Mouse (Mus musculus) fat pad, adult 2 months (tissue): ENCODE data around the gene Calcoco2.
"Not testable (repeated sequence)": the region's sequence is repeated elsewhere in the genome, so short reads cannot be mapped to it uniquely, and the experiment has no call there.

Source experiments
- DNase-seq: peaks from one replicate; pipeline ENCODE4 v3.0.0-alpha.2; 2011; ENCODE audit warnings: low read depth, low spot score; ENCODE audit errors: extremely low read depth

Gene Calcoco2

DNA sequence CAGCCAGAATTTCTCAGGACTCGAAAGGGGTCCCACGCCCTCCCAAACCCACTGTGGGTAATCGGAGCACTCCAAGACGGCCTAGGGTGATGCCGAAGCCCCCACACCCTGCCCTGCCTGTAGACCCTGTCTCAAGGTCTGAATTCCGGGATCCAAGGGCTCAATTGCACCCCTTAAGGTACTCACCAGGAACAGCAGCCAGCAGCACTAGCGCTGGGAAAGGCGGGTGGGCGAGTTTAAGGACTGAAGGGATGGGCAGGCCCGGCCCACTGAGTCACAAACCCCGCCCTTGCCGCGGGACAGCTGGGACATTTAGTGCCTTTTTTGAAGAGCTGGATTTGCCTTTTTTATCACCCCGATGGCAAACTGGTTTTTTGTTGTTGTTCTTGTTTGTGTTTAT, at the start of gene Calcoco2:
Calcoco2 (minus strand) TSS at position 214 of the 400 bp plus-strand sequence.
- no peak for DNase-seq

DNA sequence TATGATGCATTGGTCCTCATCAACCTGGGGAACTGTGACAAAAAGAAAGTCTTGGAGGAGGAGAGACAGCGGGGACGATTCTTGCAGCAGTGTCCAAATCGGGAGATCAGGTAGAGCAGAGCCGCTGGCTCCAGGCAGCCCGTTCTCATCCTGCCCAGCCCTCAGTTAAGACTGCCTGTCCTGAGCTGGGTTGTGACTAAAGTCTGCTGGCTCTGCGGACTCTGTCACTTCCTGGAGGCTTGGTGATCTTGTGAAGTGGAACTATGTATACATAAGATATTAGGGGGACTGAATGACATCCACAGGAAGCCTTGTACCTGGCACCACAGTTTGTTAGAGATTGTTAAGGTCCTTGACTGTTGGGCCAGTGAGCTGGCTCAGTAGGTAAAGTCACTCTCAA, 35.7 kb upstream of the Calcoco2 start:
- no peak for DNase-seq

DNA sequence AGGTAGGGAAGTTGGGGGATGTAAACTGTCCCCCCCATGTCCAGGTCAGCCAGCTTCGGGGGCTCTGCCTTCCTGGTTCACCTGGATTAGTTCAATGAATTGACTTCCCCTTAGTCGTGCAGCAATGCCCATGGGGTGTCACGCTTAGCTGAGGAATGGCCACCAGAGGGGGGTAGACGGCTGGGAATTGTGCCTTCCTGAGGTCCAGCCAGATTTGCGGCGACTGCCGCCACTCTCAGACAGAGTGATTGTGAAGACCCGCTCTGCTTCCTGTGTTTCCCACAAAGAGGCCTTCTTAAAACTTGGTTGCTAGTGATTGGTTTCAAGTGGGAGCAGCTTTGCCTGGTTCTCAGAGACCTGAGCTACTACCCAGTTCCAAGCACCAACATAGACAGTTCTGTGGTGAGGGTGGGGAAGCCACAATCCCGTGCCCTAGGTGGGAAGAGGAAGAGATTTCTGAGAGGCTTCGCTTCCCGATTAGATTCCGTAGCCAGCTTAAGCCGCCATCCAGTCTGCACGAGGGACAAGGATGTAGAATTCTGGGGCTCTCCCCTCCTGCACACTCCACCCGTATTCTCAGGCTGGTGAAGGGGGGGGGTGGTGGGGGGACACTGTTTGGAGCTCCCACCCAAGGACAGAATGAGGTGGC, 34.0 kb upstream of the Calcoco2 start:
- DNase-seq: no peak

DNA sequence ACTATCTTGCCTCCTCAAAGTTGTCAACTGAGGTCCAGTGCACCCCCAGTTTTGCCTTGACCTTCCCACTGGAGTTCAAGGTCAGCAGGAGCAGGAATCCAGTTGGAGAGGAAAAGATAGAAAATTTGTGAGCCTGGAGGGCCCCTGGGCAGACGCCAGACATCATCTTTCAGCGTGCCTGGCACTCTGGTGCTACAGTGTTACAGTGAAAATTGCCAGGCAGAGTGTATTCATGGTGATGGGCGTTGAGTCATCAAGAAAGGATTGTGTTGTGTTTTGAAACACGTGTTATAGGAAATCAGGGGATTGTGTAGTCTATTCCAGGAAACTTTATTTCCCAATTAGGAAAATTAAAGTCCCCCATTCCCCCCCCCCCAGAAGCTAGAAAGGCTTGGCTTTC, 32.0 kb upstream of the Calcoco2 start:
- no peak for DNase-seq

DNA sequence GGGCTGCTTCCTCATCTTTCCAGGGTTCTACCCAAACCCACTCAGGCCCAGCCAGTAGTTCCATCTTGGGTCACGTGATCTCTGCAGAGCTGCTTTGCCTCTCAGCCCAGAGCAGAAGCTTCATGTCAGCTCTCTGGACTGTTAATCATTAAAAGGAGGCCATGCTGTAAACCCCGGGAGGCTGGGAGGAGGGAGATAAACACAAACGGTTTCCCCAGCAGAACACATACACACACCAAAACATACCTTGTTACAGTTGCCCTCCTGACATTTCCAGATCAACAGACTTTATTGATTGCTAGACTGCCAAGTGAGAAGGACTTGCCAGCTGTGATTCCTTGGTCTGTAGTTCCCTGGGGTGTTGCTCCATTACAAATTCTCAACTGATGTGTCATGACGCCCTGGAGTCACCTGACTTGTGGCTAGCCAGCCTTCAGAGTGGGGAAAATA, 29.0 kb upstream of the Calcoco2 start:
- no peak for DNase-seq

DNA sequence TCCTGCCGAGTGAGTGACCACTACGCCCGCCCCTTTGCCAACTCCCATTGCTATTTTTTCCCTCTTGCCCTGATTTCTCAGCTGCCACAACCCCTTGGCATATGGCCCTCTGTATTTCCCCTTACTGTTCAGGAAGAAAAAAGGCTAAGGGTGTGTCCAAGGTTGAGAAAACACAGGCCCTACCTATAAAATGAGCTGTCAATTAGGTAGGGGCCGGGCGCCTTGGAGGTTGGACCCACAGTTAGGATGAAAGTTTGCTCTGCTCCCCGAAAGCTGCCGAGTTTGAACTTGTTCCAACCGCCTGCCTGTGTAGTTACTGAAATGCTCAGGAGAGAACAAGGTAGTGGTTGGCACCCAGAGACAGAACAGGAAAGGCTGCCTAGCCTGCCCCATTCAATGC, 24.1 kb upstream of the Calcoco2 start:
- no peak for DNase-seq

DNA sequence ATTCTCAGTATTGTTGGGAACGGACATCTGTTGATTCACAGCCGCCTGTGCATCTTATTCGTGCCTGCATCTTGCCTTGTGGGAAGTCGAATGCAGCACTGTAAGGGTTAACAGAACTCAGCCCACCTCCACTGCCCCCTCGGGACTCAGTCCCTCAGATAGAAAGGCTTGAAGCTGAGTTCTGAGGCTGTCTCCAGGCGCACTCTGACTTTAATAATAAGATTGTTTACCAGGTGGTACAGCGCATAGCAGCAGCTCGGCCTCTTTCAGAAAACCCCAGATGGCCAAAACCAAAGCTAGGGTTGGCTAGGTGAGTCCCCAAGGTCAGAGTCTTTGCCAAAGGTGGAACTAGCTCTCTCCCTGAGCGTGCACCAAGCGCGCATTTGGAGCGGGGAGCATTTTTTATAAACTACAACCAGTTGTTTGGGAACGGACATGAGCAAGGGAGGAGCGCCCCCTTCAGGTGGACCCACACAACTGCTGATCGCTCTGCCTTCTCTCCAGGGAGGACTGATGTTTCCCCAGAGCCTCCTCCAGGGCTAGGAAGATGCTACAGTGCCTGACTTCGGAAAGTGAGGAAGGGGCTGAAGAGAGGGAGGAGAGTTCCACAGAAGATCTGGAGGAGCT, 21.6 kb upstream of the Calcoco2 start, which contains the start of gene Ttll6:
Ttll6 (plus strand) TSS at position 548 of the 627 bp plus-strand sequence.
- DNase-seq: no peak

DNA sequence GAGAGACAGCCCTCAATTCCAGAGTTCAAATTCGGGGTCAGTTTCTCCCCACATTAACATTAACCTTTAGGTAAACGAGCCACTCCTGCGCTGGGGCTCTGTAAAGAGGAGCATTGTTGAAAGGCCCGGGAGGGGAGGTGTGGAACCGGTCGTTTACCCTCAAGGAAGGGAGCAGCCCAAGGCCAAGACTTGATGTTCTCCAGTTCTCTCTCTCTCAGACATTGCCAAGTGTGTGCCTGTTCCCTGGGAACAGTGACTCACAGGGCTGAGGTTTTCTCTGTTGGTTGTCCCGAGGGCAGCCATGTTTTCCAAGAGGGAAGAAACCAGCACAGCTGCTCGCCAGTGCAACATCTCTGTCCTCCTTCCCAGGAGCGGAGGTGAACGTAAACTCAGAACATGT, 18.8 kb upstream of the Calcoco2 start:
- no peak for DNase-seq

DNA sequence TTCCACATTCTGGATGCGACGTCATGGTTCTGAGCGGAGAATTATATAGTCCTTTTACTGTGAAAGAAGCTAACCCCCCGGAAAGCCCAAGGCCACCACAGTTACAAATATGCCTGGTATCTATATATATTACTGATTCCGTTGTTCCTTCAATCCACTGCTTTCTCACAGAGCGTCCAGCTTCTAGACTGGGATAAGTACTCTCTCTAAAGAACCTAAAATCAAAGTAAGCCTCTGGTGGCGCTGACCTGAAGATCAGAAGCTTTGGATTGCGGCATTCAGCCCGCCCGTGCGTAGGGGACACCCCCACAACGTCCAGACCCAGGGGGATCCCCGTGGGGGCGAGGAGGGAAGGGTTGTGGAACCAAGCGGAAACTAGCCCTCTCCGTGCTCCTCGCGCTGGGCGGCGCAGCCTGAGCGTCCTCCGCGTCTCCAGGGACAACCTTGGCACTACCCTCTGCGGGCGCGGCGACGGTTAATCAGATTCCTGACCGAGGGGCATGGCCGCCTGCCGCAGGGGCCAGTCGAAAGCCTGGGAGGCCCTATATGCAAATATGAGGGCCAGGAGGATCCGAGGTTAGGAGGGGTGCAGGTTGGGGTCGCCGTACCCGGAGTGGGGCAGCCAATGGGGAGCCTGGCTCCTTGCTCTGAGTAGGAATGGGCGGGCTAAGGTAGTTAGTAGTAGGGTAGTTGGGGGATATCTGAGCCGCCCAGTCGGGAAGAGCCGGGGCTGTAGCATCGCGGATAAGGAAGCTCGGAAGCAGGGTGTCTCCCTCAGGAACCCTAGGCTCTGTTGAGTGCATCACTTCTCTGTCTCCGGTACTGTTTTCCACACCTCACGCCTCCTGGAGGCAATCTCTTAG, 12.5 kb upstream of the Calcoco2 start:
- DNase-seq: no peak

DNA sequence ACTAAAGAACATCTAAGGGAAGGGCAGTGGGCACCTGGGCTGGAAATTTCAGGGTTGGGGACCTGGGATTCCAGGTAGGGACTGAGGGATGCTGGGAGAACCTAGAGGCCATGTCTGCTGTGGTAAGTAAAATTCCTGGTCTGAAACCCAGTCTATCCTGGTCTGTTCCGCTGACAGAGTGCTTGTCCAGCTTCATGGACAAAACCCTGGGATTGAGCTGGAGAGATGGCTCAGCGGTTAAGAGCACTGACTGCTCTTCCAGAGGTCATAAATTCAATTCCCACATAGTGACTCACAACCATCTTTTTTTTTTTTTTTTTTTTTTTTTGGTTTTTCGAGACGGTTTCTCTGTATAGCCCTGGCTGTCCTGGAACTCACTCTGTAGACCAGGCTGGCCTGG, 11.0 kb upstream of the Calcoco2 start:
- DNase-seq: not testable (repeated sequence)

DNA sequence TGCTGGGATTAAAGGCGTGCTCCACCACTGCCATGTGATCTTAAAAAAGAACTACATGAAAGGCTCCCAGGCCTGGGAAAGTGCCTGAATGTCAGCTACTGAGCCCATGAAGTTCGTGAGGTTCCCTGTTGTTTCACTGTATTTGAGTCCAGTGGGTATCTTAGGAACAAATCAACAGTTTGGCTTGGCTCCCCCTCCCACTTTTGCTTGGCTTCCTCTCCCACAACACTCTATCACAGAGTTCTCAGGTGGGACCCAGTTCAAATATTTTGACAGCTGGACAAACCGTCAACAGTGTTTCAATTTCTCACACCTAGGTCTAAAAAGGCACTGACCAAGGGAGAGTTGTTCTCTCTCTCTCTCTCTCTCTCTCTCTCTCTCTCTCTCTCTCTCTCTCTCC, 7.6 kb upstream of the Calcoco2 start:
- no peak for DNase-seq

DNA sequence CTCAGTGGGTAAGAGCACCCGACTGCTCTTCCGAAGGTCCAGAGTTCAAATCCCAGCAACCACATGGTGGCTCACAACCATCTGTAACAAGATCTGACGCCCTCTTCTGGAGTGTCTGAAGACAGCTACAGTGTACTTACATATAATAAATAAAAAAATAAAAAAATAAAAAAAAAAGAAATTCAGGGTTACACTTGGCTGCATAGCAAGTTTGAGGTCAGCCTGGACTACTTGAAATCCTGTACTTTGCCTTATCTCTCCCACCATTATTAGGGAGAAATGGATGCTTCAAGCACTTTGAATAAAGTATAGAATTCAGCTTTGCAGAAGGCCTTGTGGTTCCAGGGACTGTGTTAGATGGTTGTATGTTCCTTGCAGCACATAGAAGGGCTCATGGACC, 5.2 kb upstream of the Calcoco2 start:
- not testable (repeated sequence) for DNase-seq

DNA sequence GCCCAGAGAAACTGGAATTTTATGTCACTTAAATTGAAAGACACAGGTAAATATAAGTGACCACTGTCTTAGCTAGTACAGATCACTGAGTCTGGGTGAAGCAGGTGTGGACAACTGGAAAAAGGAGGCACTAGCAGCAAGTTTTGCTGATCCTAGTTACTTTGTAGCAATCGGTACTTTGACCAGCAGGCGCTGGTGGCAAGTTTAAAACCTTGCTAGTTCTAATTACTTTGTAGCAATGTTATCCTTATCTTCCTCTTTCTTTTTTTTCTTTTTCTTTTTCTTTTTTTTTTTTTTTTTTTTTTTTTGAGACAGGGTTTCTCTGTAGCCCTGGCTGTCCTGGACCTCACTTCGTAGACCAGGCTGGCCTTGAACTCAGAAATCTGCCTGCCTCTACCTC, 4.4 kb upstream of the Calcoco2 start:
- no peak for DNase-seq

DNA sequence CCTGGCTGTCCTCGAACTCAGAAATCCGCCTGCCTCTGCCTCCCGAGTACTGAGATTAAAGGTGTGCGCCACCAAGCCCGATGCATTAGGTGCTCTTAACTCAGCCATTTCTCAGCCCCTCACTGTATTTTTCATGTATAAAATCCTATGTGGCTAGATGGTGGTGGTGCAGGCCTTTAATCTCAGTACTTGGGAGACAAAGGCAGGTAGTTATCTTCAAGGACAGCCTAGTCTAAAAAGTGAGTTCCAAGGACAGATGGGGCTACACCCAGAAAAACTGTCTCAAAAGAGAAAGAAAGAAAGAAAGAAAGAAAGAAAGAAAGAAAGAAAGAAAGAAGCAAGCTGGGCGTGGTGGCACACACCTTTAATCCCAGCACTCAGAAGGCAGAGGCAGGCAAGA, 3.7 kb upstream of the Calcoco2 start:
- DNase-seq: no peak

DNA sequence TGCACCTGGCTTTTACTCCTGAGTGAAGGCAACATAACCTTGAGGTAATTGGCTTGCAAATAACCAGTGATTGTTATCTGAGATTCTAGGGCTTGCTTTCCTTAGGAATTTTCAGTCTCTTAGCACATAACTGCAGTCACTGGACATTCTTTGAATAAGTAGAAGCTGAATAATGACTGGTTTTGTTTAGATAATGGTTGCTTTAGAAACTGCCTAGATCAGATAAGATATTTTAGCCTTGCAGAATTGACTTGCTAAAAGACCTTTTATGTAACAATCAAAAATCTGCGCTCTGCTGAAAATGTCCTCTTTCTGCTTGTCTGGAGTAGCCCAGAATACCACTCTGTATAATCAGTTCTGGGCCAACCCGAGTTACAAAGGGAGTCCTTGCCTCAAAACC, 2.3 kb upstream of the Calcoco2 start:
- no peak for DNase-seq

DNA sequence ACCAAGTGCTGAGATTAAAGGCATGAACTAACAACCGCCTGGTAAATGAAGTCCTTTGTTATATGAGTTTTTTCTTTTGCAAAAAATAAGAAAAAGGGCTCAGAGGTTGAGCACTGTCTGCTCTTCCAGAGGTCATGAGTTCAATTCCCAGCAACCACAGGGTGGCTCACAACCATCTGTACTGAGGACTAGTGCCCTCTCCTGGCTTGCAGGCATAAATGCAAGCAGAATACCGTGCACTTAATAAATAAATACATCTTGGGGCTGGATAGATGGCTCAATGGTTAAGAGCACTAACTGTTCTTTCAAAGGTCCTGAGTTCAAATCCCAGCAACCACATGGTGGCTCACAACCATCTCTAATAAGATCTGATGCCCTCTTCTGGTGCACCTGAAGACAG, 814 bp downstream of the Calcoco2 start:
- DNase-seq: not testable (repeated sequence)

DNA sequence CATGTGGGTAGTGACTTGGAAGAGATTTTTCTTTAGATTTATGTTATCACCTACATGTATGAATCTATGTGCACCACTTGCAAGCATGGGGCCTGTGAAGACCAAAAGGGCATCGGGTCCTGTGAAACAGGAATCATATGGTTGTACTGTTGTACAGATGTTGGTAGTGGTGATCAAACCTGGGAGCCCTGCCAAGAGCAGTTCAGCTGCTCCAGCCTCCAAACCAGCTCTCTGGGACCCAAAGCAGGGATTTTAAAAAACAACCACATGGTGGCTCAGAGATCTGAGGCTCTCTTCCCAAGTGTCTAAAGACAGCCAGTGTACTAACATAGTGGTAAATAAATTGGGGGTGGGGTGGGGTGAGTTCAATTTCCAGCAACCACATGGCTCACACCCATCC, 3.4 kb downstream of the Calcoco2 start:
- no peak for DNase-seq

DNA sequence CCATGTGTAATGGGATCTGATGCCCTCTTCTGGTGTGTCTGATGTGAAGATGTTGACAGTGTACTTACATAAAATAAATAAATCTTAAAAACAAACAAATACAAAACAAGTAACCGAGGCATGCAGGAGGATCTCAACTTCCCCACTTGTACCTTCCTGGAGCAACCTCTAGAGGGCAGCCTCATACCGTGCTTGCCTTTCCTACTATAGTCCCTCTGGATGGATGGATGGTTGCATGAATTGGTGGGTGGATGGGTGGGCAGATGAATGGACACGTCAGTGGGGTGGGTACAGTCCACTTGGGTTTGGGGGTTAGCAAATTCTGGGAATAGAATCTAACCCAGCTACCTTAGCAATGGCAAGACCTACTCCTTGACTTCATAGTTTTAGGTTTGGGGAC, 18.4 kb downstream of the Calcoco2 start:
- DNase-seq: no peak

DNA sequence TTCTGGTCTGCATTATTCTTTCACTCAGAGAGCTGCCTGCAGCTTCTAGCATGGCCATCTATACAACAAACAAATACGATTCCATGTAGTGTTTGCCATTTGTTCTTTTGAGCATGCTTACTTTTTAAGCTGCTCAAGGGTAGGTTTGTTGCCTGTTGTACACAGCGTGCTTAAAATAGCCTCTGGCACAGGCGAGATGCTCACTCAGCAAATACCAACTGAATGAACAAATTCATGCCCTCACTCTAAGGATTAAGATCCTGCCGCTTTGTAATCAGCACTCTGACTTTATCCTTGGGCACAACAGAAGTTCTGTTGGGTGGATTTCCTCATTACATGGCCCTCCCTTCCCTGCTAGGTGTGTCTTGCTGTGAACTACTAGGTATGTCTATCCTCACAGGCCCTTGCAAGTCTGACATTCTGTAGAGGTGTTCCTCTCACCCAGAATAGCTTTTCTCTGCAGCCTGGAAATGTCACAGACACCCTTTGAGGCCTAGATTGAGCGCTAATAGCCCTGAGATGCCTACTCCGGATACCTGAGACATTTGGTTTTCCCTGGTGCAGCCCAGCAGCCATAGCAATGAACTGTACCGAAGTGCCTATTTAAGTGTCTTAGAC, 19.0 kb downstream of the Calcoco2 start:
- DNase-seq: no peak

DNA sequence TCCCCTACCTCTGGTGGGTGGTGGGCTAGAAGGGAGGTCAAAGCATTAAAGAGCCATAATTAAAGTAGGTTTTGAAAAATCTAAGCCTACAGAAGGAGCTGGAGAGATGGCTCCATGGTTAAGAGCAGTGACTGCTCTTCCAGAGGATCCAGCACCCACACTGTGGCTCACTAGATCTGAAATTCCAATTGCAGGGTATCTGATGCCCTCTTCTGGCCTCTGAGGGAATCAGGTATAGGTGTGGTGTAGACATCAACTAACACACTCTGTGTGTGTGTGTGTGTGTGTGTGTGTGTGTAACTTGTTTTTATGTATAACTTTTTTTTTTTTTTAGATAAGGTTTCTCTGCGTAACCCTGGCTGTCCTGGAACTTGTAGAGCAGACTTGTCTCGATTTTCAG, 20.7 kb downstream of the Calcoco2 start:
- no peak for DNase-seq

DNA sequence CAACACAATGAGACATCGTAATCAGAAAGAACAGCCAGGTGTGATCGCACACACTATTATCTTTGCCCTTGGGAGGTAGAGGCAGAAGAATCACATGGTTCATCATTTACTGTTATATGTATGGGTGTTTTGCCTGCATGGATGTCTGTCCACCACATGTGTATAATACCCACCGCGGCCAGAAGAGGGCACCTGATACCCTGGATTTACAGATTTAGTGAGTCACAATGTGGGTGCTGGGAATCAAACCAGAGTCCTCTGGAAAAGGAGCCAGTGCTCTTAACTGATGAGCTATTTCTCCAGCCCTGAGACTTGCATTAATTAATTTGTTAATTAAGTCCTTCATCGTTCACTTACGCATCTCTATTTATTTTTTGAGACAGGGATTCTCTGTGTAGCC, 23.8 kb downstream of the Calcoco2 start:
- no peak for DNase-seq
